Mouse (Mus musculus) lung, embryonic 14.5 days (tissue): ENCODE results near the gene Adcy1. TPM values are rescaled to one million over a fixed set of nuclear protein-coding genes. Genes with fewer than 3 reads are reported as not detected.

ENCODE experiments used
- ATAC-seq: fragments of 200-750 bp; cut with Nextera tagmentation; 2 replicates; pipeline ENCODE4 v1.8.0; 2017; ENCODE audit warnings: mild to moderate bottlenecking, moderate TSS enrichment, moderate library complexity; ENCODE audit not compliant: insufficient read depth
- DNase-seq: peaks from one replicate; pipeline ENCODE4 v3.0.0-alpha.2; 2015
- H3K27ac ChIP-seq: fragments of 300-500 bp; sonication (generic); 2 replicates; pipeline ENCODE4 v1.5.1; 2014; ENCODE audit warnings: low read depth, mild to moderate bottlenecking, moderate library complexity
- H3K27me3 ChIP-seq: fragments of 300-500 bp; sonication (generic); 2 replicates; pipeline ENCODE4 v1.6.1; 2014; ENCODE audit warnings: low read length, control low read depth; ENCODE audit not compliant: insufficient read depth
- H3K36me3 ChIP-seq: fragments of 300-500 bp; sonication (generic); 2 replicates; pipeline ENCODE4 v1.6.1; 2014; ENCODE audit warnings: control low read depth; ENCODE audit not compliant: insufficient read depth
- H3K4me1 ChIP-seq: fragments of 300-500 bp; sonication (generic); 2 replicates; pipeline ENCODE4 v1.6.1; 2014; ENCODE audit warnings: antibody characterized with exemption, control low read depth; ENCODE audit not compliant: insufficient read depth
- H3K4me2 ChIP-seq: fragments of 300-500 bp; sonication (generic); 2 replicates; pipeline ENCODE4 v1.6.1; 2014; ENCODE audit warnings: mild to moderate bottlenecking
- H3K4me3 ChIP-seq: fragments of 300-500 bp; sonication (generic); 2 replicates; pipeline ENCODE4 v1.5.1; 2014; ENCODE audit warnings: low read depth, low read length
- H3K9ac ChIP-seq: fragments of 300-500 bp; sonication (generic); 2 replicates; pipeline ENCODE4 v1.6.1; 2014
- H3K9me3 ChIP-seq: fragments of 300-500 bp; sonication (generic); 2 replicates; pipeline ENCODE4 v1.6.1; 2016; ENCODE audit warnings: low read depth, low read length, control low read depth
- CTCF ChIP-seq: IDR thresholded peaks from 2 replicates; pipeline ENCODE4 v1.5.1; 2016; ENCODE audit warnings: antibody characterized with exemption, low read depth
- whole genome bisulfite sequencing: fragments of 180-500 bp; shearing (Covaris S2); extraction: QIAGEN DNeasy Blood & Tissue Kit; methylation state at CpG from one replicate; pipeline ENCODE4 v1.1.7; 2014; 5-methylcytosine and 5-hydroxymethylcytosine counted together
- polyA plus RNA-seq: library from polyadenylated mRNA; unstranded; fragments of >200 nt; fragmentation: Nextera tagmentation; extraction: Ambion mirVana; gene quantifications from 2 replicates; pipeline ENCODE4 v1.2.1, GENCODE M21; 2014

Gene Adcy1
- polyA plus RNA-seq, 1 experiment from 2014 or later, result 1.5 TPM

DNA sequence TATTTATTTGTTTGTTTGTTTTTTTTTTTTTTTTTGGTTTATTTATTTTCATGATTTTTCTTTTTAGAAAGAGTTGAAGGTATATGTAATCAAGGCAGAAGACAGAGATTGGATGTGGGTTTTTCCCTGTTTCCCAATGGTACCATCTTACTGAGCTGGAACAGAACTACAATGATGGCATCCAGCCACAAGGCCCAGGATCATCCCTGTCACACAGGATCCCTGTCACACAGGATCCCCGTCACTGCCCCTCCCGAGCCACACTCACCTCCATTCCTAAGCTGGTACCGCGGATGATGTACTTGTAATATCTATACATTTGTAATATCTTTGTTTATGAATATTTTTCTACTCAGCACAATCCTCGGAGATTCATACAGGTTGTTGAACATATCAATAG is 27.8 kb downstream of the Adcy1 start:
- no peak overlapping the region for H3K9ac ChIP-seq
- no peaks in the 10 kb centered on the region for H3K4me1 ChIP-seq
- TF ChIP-seq CTCF, result no peak
- H3K27ac ChIP-seq, result no peak overlapping the region
- DNase-seq (no peak), ATAC-seq (no peak)
- no peaks in the 10 kb centered on the region for H3K9me3 ChIP-seq
- H3K4me2 ChIP-seq, result no peak overlapping the region
- 88% methylated on average over 5 of the region's 5 CpGs for WGBS
- H3K36me3 ChIP-seq, result no peaks in the 10 kb centered on the region
- no peaks in the 10 kb centered on the region for H3K27me3 ChIP-seq
- H3K4me3 ChIP-seq, result no peak overlapping the region

DNA sequence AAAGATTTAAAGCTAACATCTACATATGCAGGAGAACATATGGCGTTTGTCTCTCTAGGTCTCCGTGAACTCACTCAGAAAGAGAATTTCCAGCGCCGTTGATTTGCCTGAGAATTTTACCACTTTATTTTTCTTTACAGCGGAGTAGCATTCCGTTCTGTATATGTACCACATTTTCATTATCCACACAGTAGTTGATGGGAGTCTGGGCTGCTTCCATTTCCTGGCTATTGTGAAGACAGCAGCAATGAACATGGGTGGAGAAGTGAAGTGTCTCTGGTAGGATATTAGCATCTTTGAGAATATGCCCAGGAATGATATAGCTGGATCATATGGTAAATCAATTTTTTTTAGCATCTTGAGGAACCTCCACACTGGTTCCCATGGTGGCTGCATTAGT is 31.6 kb downstream of the Adcy1 start:
- Histone ChIP-seq H3K9ac (no peak overlapping the region), H3K36me3 (no peaks in the 10 kb centered on the region), H3K27ac (no peak overlapping the region), H3K4me3 (no peak overlapping the region), H3K4me1 (no peaks in the 10 kb centered on the region), H3K9me3 (no peaks in the 10 kb centered on the region), H3K27me3 (no peaks in the 10 kb centered on the region), H3K4me2 (no peak overlapping the region)
- DNase-seq (no peak), ATAC-seq (no peak)
- WGBS, result 90% methylated on average over 6 of the region's 6 CpGs
- TF ChIP-seq CTCF, result no peak

DNA sequence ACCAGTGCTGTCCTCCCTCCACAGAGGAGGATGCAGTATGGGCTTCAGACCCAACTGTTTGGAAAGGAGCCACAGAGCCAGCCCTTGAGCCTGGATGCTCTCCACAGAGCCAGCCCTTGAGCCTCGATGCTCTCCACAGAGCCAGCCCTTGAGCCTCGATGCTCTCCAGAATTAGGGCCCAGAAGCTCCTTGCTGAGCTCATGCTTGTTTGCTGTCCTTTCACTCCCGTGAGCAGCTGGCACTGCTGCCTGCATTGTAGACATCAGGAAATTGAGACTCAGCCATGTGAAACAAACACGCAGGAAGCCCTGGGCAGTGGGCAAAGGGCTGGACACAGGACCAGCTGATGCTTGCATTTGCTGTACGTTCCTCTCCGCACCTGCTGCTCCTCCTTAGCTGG is 38.4 kb downstream of the Adcy1 start:
- no peaks in the 10 kb centered on the region for H3K27me3 ChIP-seq
- H3K9me3 ChIP-seq, result no peaks in the 10 kb centered on the region
- no peaks in the 10 kb centered on the region for H3K4me1 ChIP-seq
- no peak overlapping the region for H3K4me2 ChIP-seq
- WGBS, result 74% methylated on average over 6 of the region's 6 CpGs
- no peak overlapping the region for H3K4me3 ChIP-seq
- no peak overlapping the region for H3K9ac ChIP-seq
- no peaks in the 10 kb centered on the region for H3K36me3 ChIP-seq
- DNase-seq, result no peak
- no peak overlapping the region for H3K27ac ChIP-seq
- TF ChIP-seq CTCF, result no peak
- ATAC-seq, result no peak

DNA sequence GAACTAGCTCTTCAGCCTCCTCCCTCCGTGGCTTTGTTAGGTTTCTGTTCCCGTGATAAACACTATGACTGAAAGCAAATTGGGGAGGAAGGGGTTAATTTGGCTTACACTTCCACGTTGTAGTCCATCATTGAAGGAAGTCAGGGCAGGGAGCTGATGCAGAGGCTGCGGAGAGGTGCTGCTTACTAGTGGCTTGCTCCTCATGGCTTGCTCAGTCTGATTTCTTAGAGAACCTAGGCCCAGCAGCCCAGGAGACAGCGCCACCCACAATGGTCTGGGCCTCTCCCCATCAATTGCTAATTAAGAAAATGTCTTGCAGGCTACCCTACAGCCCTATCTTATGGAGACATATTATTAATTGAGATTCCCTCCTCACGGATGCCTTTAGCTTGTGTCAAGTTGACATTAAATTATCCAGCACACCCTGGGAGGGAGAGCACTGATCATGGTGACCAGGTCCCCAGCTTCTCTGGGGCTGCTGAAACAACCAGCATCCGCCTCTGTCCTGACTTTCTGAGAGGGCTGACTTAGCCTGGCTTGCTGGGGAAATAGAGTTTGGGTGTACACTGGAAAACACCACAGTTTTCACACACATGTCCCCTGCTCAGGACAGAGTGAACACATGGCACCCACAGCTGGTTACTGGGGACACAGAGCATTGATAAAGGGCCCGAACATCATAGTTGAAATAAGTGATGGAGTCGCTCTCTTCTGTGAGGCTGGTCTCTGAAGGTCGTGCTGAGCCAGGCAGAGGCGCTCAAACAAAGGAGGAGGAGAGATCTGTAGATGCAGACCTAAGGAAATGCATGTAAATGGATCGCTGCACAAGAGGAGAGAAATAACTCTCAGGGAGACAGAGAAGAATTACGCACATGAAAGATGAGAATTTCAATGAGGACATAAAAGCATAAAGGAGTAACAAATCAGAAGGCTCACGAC is 39.2 kb downstream of the Adcy1 start:
- no peak for ATAC-seq
- H3K4me3 ChIP-seq, result no peak overlapping the region
- WGBS, result 62% methylated on average over 14 of the region's 14 CpGs

DNA sequence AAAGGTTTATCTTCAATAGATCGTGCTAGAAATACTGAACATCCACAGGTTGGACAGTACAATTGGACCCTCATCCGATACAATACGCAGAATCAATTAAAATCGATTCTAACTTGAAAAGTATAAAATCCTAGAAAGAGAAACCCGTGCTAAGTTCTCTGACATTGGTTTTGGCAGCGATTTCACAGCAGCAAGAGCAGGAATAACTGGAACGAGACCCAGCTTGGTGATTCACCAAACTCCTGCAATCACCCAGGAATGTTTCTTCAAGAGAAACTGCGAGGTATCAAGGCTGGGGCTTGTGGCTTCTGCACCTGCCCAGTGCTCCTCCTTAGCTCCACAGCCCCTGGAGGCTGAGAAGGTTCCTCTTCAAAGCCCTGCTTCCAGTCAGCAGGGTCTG is 42.0 kb downstream of the Adcy1 start:
- H3K4me1 ChIP-seq, result no peaks in the 10 kb centered on the region

More for the DNA sequence above, 39.2 kb downstream of the Adcy1 start:
- Histone ChIP-seq H3K4me1 (no peaks in the 10 kb centered on the region), H3K27ac (no peak overlapping the region), H3K4me2 (no peak overlapping the region), H3K36me3 (no peaks in the 10 kb centered on the region), H3K9ac (no peak overlapping the region), H3K27me3 (no peaks in the 10 kb centered on the region), H3K9me3 (no peaks in the 10 kb centered on the region)
- TF ChIP-seq CTCF, result no peak
- no peak for DNase-seq

DNA sequence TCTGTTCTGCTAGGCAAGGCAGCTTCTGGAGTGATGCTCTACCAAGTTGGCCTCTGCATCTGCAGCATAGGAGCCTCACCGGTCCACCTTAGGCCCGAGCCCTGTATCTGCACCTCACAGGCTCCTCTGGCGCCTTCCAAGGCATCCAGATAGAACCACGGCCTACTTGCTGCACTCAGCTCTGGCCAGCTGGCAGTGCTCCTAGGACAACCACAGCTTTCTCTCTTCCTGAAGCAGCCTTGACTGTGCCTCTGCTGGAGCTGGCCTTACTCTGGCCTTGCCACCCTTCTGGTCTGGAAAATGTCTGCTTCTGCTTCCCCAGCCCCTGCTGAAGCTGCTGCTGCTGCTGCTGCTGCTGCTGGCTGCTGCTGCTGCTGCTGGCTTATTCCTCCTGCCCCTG is 45.8 kb downstream of the Adcy1 start:
- H3K9me3 ChIP-seq, result no peaks in the 10 kb centered on the region
- H3K4me3 ChIP-seq, result no peak overlapping the region
- H3K4me2 ChIP-seq, result no peak overlapping the region
- H3K36me3 ChIP-seq, result no peaks in the 10 kb centered on the region
- 79% methylated on average over 4 of the region's 4 CpGs for WGBS
- no peak overlapping the region for H3K9ac ChIP-seq
- no peaks in the 10 kb centered on the region for H3K4me1 ChIP-seq
- H3K27ac ChIP-seq, result no peak overlapping the region
- no peak for DNase-seq
- H3K27me3 ChIP-seq, result no peaks in the 10 kb centered on the region
- no peak for TF ChIP-seq CTCF
- no peak for ATAC-seq

More for the DNA sequence above, 42.0 kb downstream of the Adcy1 start:
- ATAC-seq (no peak), DNase-seq (no peak)
- WGBS, result 87% methylated on average over 8 of the region's 8 CpGs
- Histone ChIP-seq H3K27me3 (no peaks in the 10 kb centered on the region), H3K9ac (no peak overlapping the region), H3K9me3 (no peaks in the 10 kb centered on the region), H3K4me2 (no peak overlapping the region), H3K4me3 (no peak overlapping the region), H3K36me3 (no peaks in the 10 kb centered on the region), H3K27ac (no peak overlapping the region)
- TF ChIP-seq CTCF, result no peak

DNA sequence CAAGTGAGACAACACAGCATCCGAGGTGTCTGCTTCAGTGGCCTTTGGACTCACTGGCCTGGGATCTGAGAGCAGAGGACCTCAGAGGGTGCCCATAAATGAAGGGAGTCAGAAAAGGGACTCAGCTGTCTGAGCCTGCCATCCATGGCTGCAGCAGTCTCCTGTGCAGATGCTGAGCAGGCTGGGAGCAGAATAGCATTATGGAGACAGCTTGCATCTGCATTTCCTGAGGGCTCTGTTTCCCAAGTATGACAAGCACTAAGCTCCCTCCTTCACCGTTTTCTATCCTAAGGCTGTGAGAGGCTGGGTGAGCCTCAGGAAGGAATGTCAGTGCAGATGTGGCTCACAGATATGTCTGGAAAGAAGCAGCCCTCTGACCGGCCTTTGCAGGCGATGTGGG is 49.8 kb downstream of the Adcy1 start:
- Histone ChIP-seq H3K27ac (no peak overlapping the region), H3K36me3 (no peaks in the 10 kb centered on the region), H3K4me1 (no peaks in the 10 kb centered on the region), H3K9me3 (no peaks in the 10 kb centered on the region), H3K27me3 (no peaks in the 10 kb centered on the region), H3K4me3 (no peak overlapping the region), H3K4me2 (no peak overlapping the region), H3K9ac (no peak overlapping the region)
- DNase-seq (no peak), ATAC-seq (no peak; the same call in 1 of the 2 replicates)
- WGBS, result 61% methylated on average over 4 of the region's 4 CpGs
- no peak for TF ChIP-seq CTCF
